ENCODE assay signal across 21 mouse cellular contexts in the genomic region with DNA sequence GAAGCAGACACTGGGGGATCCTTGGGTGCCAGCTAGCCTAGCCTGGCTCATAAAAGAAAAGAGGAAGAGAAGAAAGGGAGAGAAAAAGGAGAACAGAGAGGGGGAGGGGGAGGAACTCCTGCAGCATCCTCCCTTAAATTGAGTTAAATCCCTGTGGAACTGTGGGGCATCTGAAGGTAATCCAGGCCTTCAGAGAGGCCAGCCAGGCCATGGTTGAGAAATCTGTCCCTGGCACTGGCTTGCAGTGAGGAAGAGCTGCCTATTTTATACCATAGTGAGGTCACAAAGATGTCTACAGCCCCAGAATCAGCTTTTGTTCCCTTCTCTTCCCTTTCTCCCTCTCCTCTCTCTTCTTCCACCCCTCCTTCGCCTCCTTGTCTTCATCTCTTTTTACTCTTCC. TPM values are rescaled to one million over a fixed set of nuclear protein-coding genes. Genes with fewer than 3 reads are reported as not detected.
DNase-seq lines count a peak whose midpoint lies in the region; ATAC-seq lines count a peak whose summit lies in the region.
"Had no signal": no experiment of that assay in that cellular context is flagged by ENCODE, and none has a peak within 500 bp of the region (broad histone marks: within the 10 kb centered on the region; RNA-seq: fewer than 3 reads in every experiment).

No protein-coding gene starts in this region.

- no peak for ATAC-seq in hindbrain, embryonic 14.5 days (ENCODE audit: low FRiP score)
- no peak for ATAC-seq in midbrain, embryonic 13.5 days
- ATAC-seq: activated CD4-positive, CD25-positive, alpha-beta regulatory T cell, adult 4 months; forebrain, embryonic 16.5 days; intestine, embryonic 15.5 days; Patski had no signal

- H3K4me3 ChIP-seq in hindbrain, embryonic 10.5 days, result no peak overlapping the region
- H3K4me3 ChIP-seq in hindbrain, embryonic 14.5 days (replicated peaks; ENCODE audit: low read length), result no peak overlapping the region
- no peak overlapping the region for H3K4me3 ChIP-seq in midbrain, embryonic 10.5 days
- no peak overlapping the region for H3K4me3 ChIP-seq in midbrain, embryonic 13.5 days (replicated peaks)
- H3K4me3 ChIP-seq: embryonic facial prominence, embryonic 15.5 days; erythroblast, embryonic 14.5 days; heart, embryonic 13.5 days; hindbrain, embryonic 13.5 days; intestine, embryonic 15.5 days had no signal

- H3K9me3 ChIP-seq in hindbrain, embryonic 10.5 days, result no peaks in the 10 kb centered on the region
- no peaks in the 10 kb centered on the region for H3K9me3 ChIP-seq in hindbrain, embryonic 14.5 days (ENCODE audit: control insufficient read depth, low read length)
- H3K9me3 ChIP-seq in midbrain, embryonic 10.5 days (replicated peaks), result no peaks in the 10 kb centered on the region
- H3K9me3 ChIP-seq in midbrain, embryonic 13.5 days, result no peaks in the 10 kb centered on the region
- H3K9me3 ChIP-seq: embryonic facial prominence, embryonic 15.5 days; heart, embryonic 13.5 days; hindbrain, embryonic 13.5 days; intestine, embryonic 15.5 days had no signal

- H3K27me3 ChIP-seq in hindbrain, embryonic 10.5 days (ENCODE audit: insufficient read depth, poor library complexity, severe bottlenecking), result 0 out of 2 replicates have a peak, but pooled peaks cover 6% of the 10 kb centered on the region
- no peaks in the 10 kb centered on the region for H3K27me3 ChIP-seq in hindbrain, embryonic 14.5 days (ENCODE audit: control insufficient read depth, insufficient read depth, low read length)
- H3K27me3 ChIP-seq in midbrain, embryonic 10.5 days (ENCODE audit: low read depth, poor library complexity, severe bottlenecking), result peaks cover 37% of the 10 kb centered on the region
- no peaks in the 10 kb centered on the region; the same call in 1 of the 2 replicates for H3K27me3 ChIP-seq in midbrain, embryonic 13.5 days
- H3K27me3 ChIP-seq: embryonic facial prominence, embryonic 15.5 days; heart, embryonic 13.5 days; hindbrain, embryonic 13.5 days; intestine, embryonic 15.5 days; Patski had no signal

- peak; percentile 50 for DNase-seq in adrenal gland, postnatal 14 days
- DNase-seq in adrenal gland, adult 18-20 months (ENCODE audit: low spot score in 2 of 2), result no peak
- DNase-seq in hindbrain, embryonic 10.5 days (ENCODE audit: low spot score), result no peak
- DNase-seq in hindbrain, embryonic 14.5 days (ENCODE audit: low spot score), result no peak
- no peak for DNase-seq in midbrain, embryonic 10.5 days (ENCODE audit: low spot score)
- no peak for DNase-seq in gastrocnemius, postnatal 10 days
- DNase-seq: adrenal gland, postnatal 25 days; cerebellum, adult 8-10 months; gastrocnemius, postnatal 14 days; heart, postnatal 4 days; kidney, adult 2 months had no signal

- H3K4me1 ChIP-seq in hindbrain, embryonic 10.5 days (replicated peaks), result peaks cover 14% of the 10 kb centered on the region
- H3K4me1 ChIP-seq in hindbrain, embryonic 14.5 days (replicated peaks; ENCODE audit: control insufficient read depth, insufficient read depth, low read length), result no peaks in the 10 kb centered on the region
- H3K4me1 ChIP-seq in midbrain, embryonic 10.5 days, result peaks cover 20% of the 10 kb centered on the region
- peaks cover 9% of the 10 kb centered on the region for H3K4me1 ChIP-seq in midbrain, embryonic 13.5 days (replicated peaks)
- H3K4me1 ChIP-seq: embryonic facial prominence, embryonic 15.5 days; intestine, embryonic 15.5 days had no signal

- H3K36me3 ChIP-seq in hindbrain, embryonic 10.5 days, result no peaks in the 10 kb centered on the region
- H3K36me3 ChIP-seq in hindbrain, embryonic 14.5 days (replicated peaks; ENCODE audit: control insufficient read depth, insufficient read depth), result no peaks in the 10 kb centered on the region
- no peaks in the 10 kb centered on the region for H3K36me3 ChIP-seq in midbrain, embryonic 10.5 days
- no peaks in the 10 kb centered on the region for H3K36me3 ChIP-seq in midbrain, embryonic 13.5 days
- H3K36me3 ChIP-seq: embryonic facial prominence, embryonic 15.5 days; heart, embryonic 13.5 days; hindbrain, embryonic 13.5 days; intestine, embryonic 15.5 days had no signal

- 67% methylated on average over 1 of the region's 1 CpGs for WGBS in hindbrain, embryonic 10.5 days
- 71% methylated on average over 1 of the region's 1 CpGs for WGBS in hindbrain, embryonic 14.5 days
- WGBS in midbrain, embryonic 10.5 days, result 70% methylated on average over 1 of the region's 1 CpGs
- 32% methylated on average over 1 of the region's 1 CpGs for WGBS in midbrain, embryonic 13.5 days

- H3K9ac ChIP-seq in hindbrain, embryonic 14.5 days, result no peak overlapping the region
- no peak overlapping the region for H3K9ac ChIP-seq in midbrain, embryonic 13.5 days (replicated peaks)
- H3K9ac ChIP-seq: embryonic facial prominence, embryonic 15.5 days; heart, embryonic 13.5 days; hindbrain, embryonic 13.5 days; intestine, embryonic 15.5 days had no signal

- peak overlapping the region; percentile 57 for H3K27ac ChIP-seq in hindbrain, embryonic 10.5 days
- H3K27ac ChIP-seq in hindbrain, embryonic 14.5 days, result no peak overlapping the region
- peak overlapping the region; percentile 65 for H3K27ac ChIP-seq in midbrain, embryonic 10.5 days (replicated peaks)
- no peak overlapping the region for H3K27ac ChIP-seq in midbrain, embryonic 13.5 days
- H3K27ac ChIP-seq: embryonic facial prominence, embryonic 15.5 days; heart, embryonic 13.5 days; hindbrain, embryonic 13.5 days; intestine, embryonic 15.5 days had no signal

- H3K4me2 ChIP-seq in hindbrain, embryonic 14.5 days (replicated peaks), result no peak overlapping the region
- no peak overlapping the region for H3K4me2 ChIP-seq in midbrain, embryonic 13.5 days (replicated peaks)
- H3K4me2 ChIP-seq: embryonic facial prominence, embryonic 15.5 days; heart, embryonic 13.5 days; hindbrain, embryonic 13.5 days; intestine, embryonic 15.5 days had no signal

RNA-seq across cellular contexts. Expression of gene Kcna5, which starts 58.5 kb away (rescaled TPM):
- 7.0 and 9.7 TPM in 2 replicates for total RNA-seq in adrenal gland, postnatal 14 days (2021)
- total RNA-seq in adrenal gland, adult 18-20 months (2021), result 1 to 10 TPM; 2.4 to 4.0 TPM
- polyA plus RNA-seq in hindbrain, embryonic 10.5 days (2016; fragmentation: Nextera tagmentation; extraction: Ambion mirVana), result 2.9 and 3.7 TPM in 2 replicates
- polyA plus RNA-seq in hindbrain, embryonic 14.5 days (2014; fragmentation: Nextera tagmentation; extraction: Ambion mirVana), result 2.9 and 3.3 TPM in 2 replicates
- polyA plus RNA-seq in midbrain, embryonic 10.5 days (2016; fragmentation: Nextera tagmentation; extraction: Ambion mirVana), result 3.7 and 5.1 TPM in 2 replicates
- polyA plus RNA-seq in midbrain, embryonic 13.5 days (2015; fragmentation: Nextera tagmentation; extraction: Ambion mirVana), result 3.3 and 5.5 TPM in 2 replicates
- 1 to 10 TPM; 3.7 to 6.0 TPM for total RNA-seq in gastrocnemius, postnatal 10 days (2021)
- total RNA-seq: CH12.LX had no signal
- polyA plus RNA-seq: activated CD4-positive, CD25-positive, alpha-beta regulatory T cell, adult 4 months; erythroblast, embryonic 14.5 days had no signal

Comparison
In these comparisons a context has a peak if more than half of its experiments do, and no peak if none do; other contexts are left out.
1. H3K27ac ChIP-seq: peak in hindbrain, embryonic 10.5 days (single experiment) and midbrain, embryonic 10.5 days (single experiment); none in hindbrain, embryonic 14.5 days (single experiment) and midbrain, embryonic 13.5 days (single experiment).